ENCODE assay signal across 39 mouse cellular contexts in genomic region chr7:127901772-127902171, GRCm38 (mm10). TPM values are rescaled to one million over a fixed set of nuclear protein-coding genes. Genes with fewer than 3 reads are reported as not detected.
"Had no signal": no experiment of that assay in that cellular context is flagged by ENCODE, and none has a peak within 500 bp of the region (broad histone marks: within the 10 kb centered on the region; RNA-seq: fewer than 3 reads in every experiment).

No protein-coding gene starts in this region.

- H3K9ac ChIP-seq: embryonic facial prominence, embryonic 12.5 days; embryonic facial prominence, embryonic 13.5 days; embryonic facial prominence, embryonic 15.5 days; forebrain, embryonic 12.5 days; forebrain, embryonic 13.5 days; forebrain, embryonic 15.5 days; forebrain, postnatal 0 days had no signal

- ATAC-seq: forebrain, embryonic 13.5 days; forebrain, embryonic 14.5 days; forebrain, embryonic 15.5 days; forebrain, embryonic 16.5 days; forebrain, postnatal 0 days had no signal

- H3K9me3 ChIP-seq: embryonic facial prominence, embryonic 10.5 days; embryonic facial prominence, embryonic 12.5 days; embryonic facial prominence, embryonic 13.5 days; embryonic facial prominence, embryonic 15.5 days; forebrain, embryonic 10.5 days; forebrain, embryonic 12.5 days; forebrain, embryonic 13.5 days; forebrain, embryonic 15.5 days had no signal

- H3K27me3 ChIP-seq: embryonic facial prominence, embryonic 12.5 days; embryonic facial prominence, embryonic 13.5 days; embryonic facial prominence, embryonic 15.5 days; forebrain, embryonic 13.5 days; forebrain, embryonic 15.5 days had no signal

- H3K4me2 ChIP-seq: embryonic facial prominence, embryonic 12.5 days; embryonic facial prominence, embryonic 13.5 days; embryonic facial prominence, embryonic 15.5 days; forebrain, embryonic 12.5 days; forebrain, embryonic 13.5 days; forebrain, embryonic 15.5 days had no signal

- H3K27ac ChIP-seq: embryonic facial prominence, embryonic 10.5 days; embryonic facial prominence, embryonic 12.5 days; embryonic facial prominence, embryonic 13.5 days; embryonic facial prominence, embryonic 15.5 days; forebrain, embryonic 10.5 days; forebrain, embryonic 12.5 days; forebrain, embryonic 13.5 days; forebrain, embryonic 15.5 days; gastrocnemius, adult 2 months; heart, adult 2 months had no signal

- DNase-seq: cerebellum, adult 2 months; cerebellum, adult 9-10 months; cerebellum, adult 9-11 months; cerebellum, postnatal 10 days; cerebellum, postnatal 14 days; cerebellum, postnatal 25 days; cerebellum, postnatal 36 days; embryo, embryonic 11 days; forebrain, postnatal 0 days; gastrocnemius, adult 2 months; gastrocnemius, postnatal 10 days; gastrocnemius, postnatal 14 days; gastrocnemius, postnatal 25 days; gastrocnemius, postnatal 36 days; heart, adult 11 months; heart, adult 18-20 months; heart, adult 2 months had no signal

- H3K4me3 ChIP-seq: embryonic facial prominence, embryonic 10.5 days; embryonic facial prominence, embryonic 12.5 days; embryonic facial prominence, embryonic 13.5 days; embryonic facial prominence, embryonic 15.5 days; erythroblast, embryonic 14.5 days; forebrain, embryonic 10.5 days; forebrain, embryonic 12.5 days; forebrain, embryonic 13.5 days; forebrain, embryonic 15.5 days; gastrocnemius, adult 2 months; heart, adult 2 months had no signal

RNA-seq across cellular contexts. Expression of gene Gm21974, which starts 6.5 kb away (rescaled TPM):
- total RNA-seq: common myeloid progenitor, adult 5-6 weeks; forebrain, postnatal 0 days; gastrocnemius, adult 18-20 months; gastrocnemius, adult 2 months; gastrocnemius, adult 8-10 months; gastrocnemius, postnatal 10 days; gastrocnemius, postnatal 14 days; gastrocnemius, postnatal 25 days; gastrocnemius, postnatal 36 days; gastrocnemius, postnatal 4 days; granulocyte monocyte progenitor cell, adult 5-6 weeks; heart, adult 2 months had no signal
- polyA plus RNA-seq: cerebellum, adult 2 months; cortical plate, adult 2 months; embryonic facial prominence, embryonic 10.5 days; embryonic facial prominence, embryonic 11.5 days; embryonic facial prominence, embryonic 12.5 days; embryonic facial prominence, embryonic 13.5 days; embryonic facial prominence, embryonic 14.5 days; embryonic facial prominence, embryonic 15.5 days; erythroblast, embryonic 14.5 days; forebrain, embryonic 10.5 days; forebrain, embryonic 11.5 days; forebrain, embryonic 12.5 days; forebrain, embryonic 13.5 days; forebrain, embryonic 14.5 days; forebrain, embryonic 15.5 days; forebrain, embryonic 16.5 days; forebrain, postnatal 0 days; frontal cortex, adult 2 months; gonadal fat pad, adult 2 months; heart, adult 2 months had no signal

RNA-seq across cellular contexts. Expression of gene Prss53, which starts 11.0 kb away (rescaled TPM):
- total RNA-seq: granulocyte monocyte progenitor cell, adult 5-6 weeks had no signal
